Mouse (Mus musculus) erythroblast, adult 5-6 weeks (primary cell): Measurements from ENCODE around the gene Tmem151a. TPM values are rescaled to one million over a fixed set of nuclear protein-coding genes. Genes with fewer than 3 reads are reported as not detected.
A peak's percentile ranks its signal among the peaks of the same experiment; 100 is the strongest.

Experiments
- ATAC-seq: replicated peaks from 2 replicates; pipeline ENCODE4 v1.8.0; 2016; ENCODE audit warnings: moderate number of reproducible peaks, mild to moderate bottlenecking, moderate TSS enrichment, inconsistent platforms; ENCODE audit not compliant: poor library complexity, low FRiP score, severe bottlenecking
- total RNA-seq, 2 experiments: library from RNA; stranded (forward) in 1 of 2; stranded (reverse) in 1 of 2; fragments of 150-400 nt in 1 of 2; fragments of 200-764, 138-1000 nt in 1 of 2; gene quantifications; 2 replicates each; pipeline versions ENCODE4 v1.2.3 to v1.2.4; 2015 to 2017; ENCODE audit warnings: low replicate concordance in 2 of 2

The Tmem151a gene
- total RNA-seq, 2 experiments from 2014 or later = not detected

- ATAC-seq = no peak
These were observed 35.1 kb downstream of the Tmem151a start, which contains the start of gene Rin1 for GRCm38 (mm10) chr19:5050047-5050905. Gene Rin1 (plus strand): TSS chr19:5050481.

GRCm38 (mm10) chr19:5049325-5049724, 36.0 kb downstream of the Tmem151a start:
- no peak for ATAC-seq

- ATAC-seq = no peak
These were observed 36.9 kb downstream of the Tmem151a start for GRCm38 (mm10) chr19:5048138-5049056.

- ATAC-seq = no peak
These were observed 39.8 kb downstream of the Tmem151a start for GRCm38 (mm10) chr19:5045531-5045930.

GRCm38 (mm10) chr19:5041588-5041987, 43.7 kb downstream of the Tmem151a start:
- peak; percentile 20 for ATAC-seq

- ATAC-seq = peak; percentile 85
These were observed 44.3 kb downstream of the Tmem151a start, which contains the start of gene Brms1 for GRCm38 (mm10) chr19:5040862-5041523. Gene Brms1 (plus strand): TSS chr19:5041354.

- no peak for ATAC-seq
These were observed 45.8 kb downstream of the Tmem151a start for GRCm38 (mm10) chr19:5039301-5040114.

- ATAC-seq = peak; percentile 81
These were observed 46.6 kb downstream of the Tmem151a start, which contains the start of the genes B4gat1 and AC124502.3 for GRCm38 (mm10) chr19:5038709-5039156. Gene B4gat1 (plus strand): TSS chr19:5038826. Gene AC124502.3 (plus strand): TSS chr19:5038891.

GRCm38 (mm10) chr19:5037678-5038571, 47.4 kb downstream of the Tmem151a start:
- ATAC-seq = no peak

- no peak for ATAC-seq
These were observed 48.8 kb downstream of the Tmem151a start for GRCm38 (mm10) chr19:5036577-5036976.

GRCm38 (mm10) chr19:5032686-5033085, 52.6 kb downstream of the Tmem151a start:
- ATAC-seq = no peak

- no peak for ATAC-seq
These were observed 59.2 kb downstream of the Tmem151a start for GRCm38 (mm10) chr19:5026111-5026510.

GRCm38 (mm10) chr19:5023621-5024479, 61.5 kb downstream of the Tmem151a start, which contains the start of gene Slc29a2:
Gene Slc29a2 (plus strand): TSS chr19:5023860.
- ATAC-seq = peak; percentile 77

GRCm38 (mm10) chr19:5021416-5021815, 63.9 kb downstream of the Tmem151a start:
- ATAC-seq = no peak
